Mouse (Mus musculus) limb, embryonic 10.5 days (tissue): Measurements from ENCODE around the gene Gm3453. TPM values are rescaled to one million over a fixed set of nuclear protein-coding genes. Genes with fewer than 3 reads are reported as not detected.
"Not testable (repeated sequence)": the region's sequence is repeated elsewhere in the genome, so short reads cannot be mapped to it uniquely, and the experiment has no call there.

ENCODE experiments used
- DNase-seq: peaks from one replicate; pipeline ENCODE4 v3.0.0-alpha.2; 2017; ENCODE audit warnings: low spot score
- H3K27ac ChIP-seq: fragments of 300-500 bp; sonication (generic); 2 replicates; pipeline ENCODE4 v1.5.1; 2016; ENCODE audit warnings: mild to moderate bottlenecking
- H3K27me3 ChIP-seq: fragments of 300-500 bp; sonication (generic); 2 replicates; pipeline ENCODE4 v1.6.1; 2016; ENCODE audit warnings: low read depth, mild to moderate bottlenecking; ENCODE audit not compliant: poor library complexity, severe bottlenecking
- H3K36me3 ChIP-seq: fragments of 300-500 bp; sonication (generic); 2 replicates; pipeline ENCODE4 v1.6.1; 2016; ENCODE audit warnings: mild to moderate bottlenecking, moderate library complexity
- H3K4me1 ChIP-seq: fragments of 300-500 bp; sonication (generic); 2 replicates; pipeline ENCODE4 v1.6.1; 2016
- H3K4me3 ChIP-seq: fragments of 300-500 bp; sonication (generic); 2 replicates; pipeline ENCODE4 v1.5.1; 2016; ENCODE audit warnings: mild to moderate bottlenecking, moderate library complexity
- H3K9me3 ChIP-seq: fragments of 300-500 bp; sonication (generic); replicated peaks from 2 replicates; pipeline ENCODE4 v1.6.1; 2016; ENCODE audit warnings: mild to moderate bottlenecking
- WGBS: fragments of 180-500 bp; shearing (Covaris S2); methylation state at CpG from one replicate; pipeline ENCODE4 v1.1.7; 2016; 5-methylcytosine and 5-hydroxymethylcytosine counted together
- polyA plus RNA-seq: library from polyadenylated mRNA; unstranded; fragments of >200 nt; fragmentation: Nextera tagmentation; extraction: Ambion mirVana; gene quantifications from 2 replicates; pipeline ENCODE4 v1.2.1, GENCODE M21; 2016

Gene Gm3453
- not detected in 2 replicates for polyA plus RNA-seq

GRCm38 (mm10) chr14:5979037-5979436, at the start of gene Gm3453:
TSS of gene Gm3453 (minus strand) at chr14:5979137.
- H3K36me3 ChIP-seq, H3K4me1 ChIP-seq, DNase-seq, H3K4me3 ChIP-seq, H3K9me3 ChIP-seq, H3K27me3 ChIP-seq, H3K27ac ChIP-seq: not testable (repeated sequence)
- 64% methylated on average over 2 of the region's 2 CpGs for WGBS

- H3K27me3 ChIP-seq: not testable (repeated sequence)
Observed at GRCm38 (mm10) chr14:5987136-5987535, 8.2 kb upstream of the Gm3453 start.

GRCm38 (mm10) chr14:5962441-5962840, 16.5 kb downstream of the Gm3453 start:
- WGBS: 35% methylated on average over 4 of the region's 4 CpGs
- not testable (repeated sequence) for H3K36me3 ChIP-seq, H3K4me1 ChIP-seq, H3K9me3 ChIP-seq, H3K27ac ChIP-seq, H3K4me3 ChIP-seq, DNase-seq, H3K27me3 ChIP-seq

More at GRCm38 (mm10) chr14:5987136-5987535, 8.2 kb upstream of the Gm3453 start:
- DNase-seq, H3K27ac ChIP-seq, H3K4me3 ChIP-seq, H3K9me3 ChIP-seq, H3K36me3 ChIP-seq, H3K4me1 ChIP-seq: not testable (repeated sequence)
- WGBS: 89% methylated on average over 7 of the region's 7 CpGs

GRCm38 (mm10) chr14:5961635-5962034, 17.3 kb downstream of the Gm3453 start, which contains the start of gene Gm3248:
TSS of gene Gm3248 (minus strand) at chr14:5961745.
- 0% methylated on average over 9 of the region's 23 CpGs for WGBS
- not testable (repeated sequence) for H3K27ac ChIP-seq, H3K36me3 ChIP-seq, H3K27me3 ChIP-seq, H3K4me1 ChIP-seq, H3K9me3 ChIP-seq
- peak within 1 kb of the TSS; percentile 53 for H3K4me3 ChIP-seq
- DNase-seq: peak; percentile 50

GRCm38 (mm10) chr14:5961102-5961501, 17.8 kb downstream of the Gm3453 start:
- not testable (repeated sequence) for H3K27me3 ChIP-seq, H3K27ac ChIP-seq, H3K9me3 ChIP-seq, H3K36me3 ChIP-seq, H3K4me1 ChIP-seq
- WGBS: 1% methylated on average over 22 of the region's 24 CpGs
- DNase-seq: peak; percentile 57
- peak overlapping the region; percentile 53 for H3K4me3 ChIP-seq

GRCm38 (mm10) chr14:5960479-5960878, 18.5 kb downstream of the Gm3453 start:
- WGBS: 0% methylated on average over 4 of the region's 10 CpGs
- not testable (repeated sequence) for H3K9me3 ChIP-seq, H3K4me1 ChIP-seq, H3K27ac ChIP-seq, H3K4me3 ChIP-seq, DNase-seq, H3K27me3 ChIP-seq, H3K36me3 ChIP-seq

- H3K9me3 ChIP-seq, H3K27ac ChIP-seq, H3K4me3 ChIP-seq, DNase-seq, H3K4me1 ChIP-seq, H3K27me3 ChIP-seq, H3K36me3 ChIP-seq: not testable (repeated sequence)
- 79% methylated on average over 7 of the region's 7 CpGs for WGBS
Observed at GRCm38 (mm10) chr14:5923276-5923675, 55.7 kb downstream of the Gm3453 start.

Other genes starting within 250 kb of the Gm3453 start
- gene Gm3373, start 237.6 kb downstream of the Gm3453 start, polyA plus RNA-seq: 0.41 TPM in 1 of 2 replicates, not detected in the other
- 0.63 and 0.85 TPM in 2 replicates for gene Gm3383, start 171.2 kb downstream of the Gm3453 start, polyA plus RNA-seq
- gene Gm3424, start 148.8 kb downstream of the Gm3453 start, polyA plus RNA-seq: not detected in 2 replicates
- 0.06 and 0.10 TPM in 2 replicates for gene Gm8237, start 98.8 kb downstream of the Gm3453 start, polyA plus RNA-seq
- 0.20 and 0.46 TPM in 2 replicates for gene Gm3248, start 17.4 kb downstream of the Gm3453 start, polyA plus RNA-seq
- gene Gm6337, start 79.1 kb upstream of the Gm3453 start, polyA plus RNA-seq: not detected in 2 replicates
- 1.2 and 1.3 TPM in 2 replicates for gene Gm8206, start 114.8 kb upstream of the Gm3453 start, polyA plus RNA-seq
- 2.2 and 2.5 TPM in 2 replicates for gene Gm3468, start 129.5 kb upstream of the Gm3453 start, polyA plus RNA-seq
- not detected in 2 replicates for gene Gm3476, start 146.7 kb upstream of the Gm3453 start, polyA plus RNA-seq
- gene Gm21560, start 240.2 kb upstream of the Gm3453 start, polyA plus RNA-seq: not detected in 2 replicates